Mouse (Mus musculus): Measurements from ENCODE around the gene Tax1bp1.
"Not testable (repeated sequence)": the region's sequence is repeated elsewhere in the genome, so short reads cannot be mapped to it uniquely, and the experiment has no call there.

Tax1bp1 gene

GRCm38 (mm10) chr6:52713104-52713896 is at the start of gene Tax1bp1:
Gene Tax1bp1, plus strand, starts transcription at chr6:52713729.
- DNase-seq: peak; percentile 95

- DNase-seq: peak; percentile 70
Observed at GRCm38 (mm10) chr6:52667641-52668040, 45.9 kb upstream of the Tax1bp1 start.

GRCm38 (mm10) chr6:52669878-52670277 is 43.7 kb upstream of the Tax1bp1 start:
- not testable (repeated sequence) for DNase-seq

- DNase-seq: no peak
Observed at GRCm38 (mm10) chr6:52671791-52672190, 41.7 kb upstream of the Tax1bp1 start.

GRCm38 (mm10) chr6:52672539-52672938 is 41.0 kb upstream of the Tax1bp1 start:
- no peak for DNase-seq

GRCm38 (mm10) chr6:52673706-52674105 is 39.8 kb upstream of the Tax1bp1 start:
- DNase-seq: no peak

- DNase-seq: peak; percentile 66
Observed at GRCm38 (mm10) chr6:52674541-52674940, 39.0 kb upstream of the Tax1bp1 start.

- peak; percentile 78 for DNase-seq
Observed at GRCm38 (mm10) chr6:52675222-52675921, 38.2 kb upstream of the Tax1bp1 start.

GRCm38 (mm10) chr6:52677534-52677933 is 36.0 kb upstream of the Tax1bp1 start:
- DNase-seq: not testable (repeated sequence)

GRCm38 (mm10) chr6:52679565-52679964 is 34.0 kb upstream of the Tax1bp1 start:
- DNase-seq: peak; percentile 92

- peak; percentile 55 for DNase-seq
Observed at GRCm38 (mm10) chr6:52680458-52681032, 33.0 kb upstream of the Tax1bp1 start.

- peak; percentile 77 for DNase-seq
Observed at GRCm38 (mm10) chr6:52681847-52682485, 31.6 kb upstream of the Tax1bp1 start.

GRCm38 (mm10) chr6:52682607-52683006 is 30.9 kb upstream of the Tax1bp1 start:
- no peak for DNase-seq

GRCm38 (mm10) chr6:52686901-52687500 is 26.5 kb upstream of the Tax1bp1 start:
- DNase-seq: peak; percentile 68

- DNase-seq: peak; percentile 34
Observed at GRCm38 (mm10) chr6:52690365-52690764, 23.2 kb upstream of the Tax1bp1 start.

- DNase-seq: no peak
Observed at GRCm38 (mm10) chr6:52691800-52692199, 21.7 kb upstream of the Tax1bp1 start.

GRCm38 (mm10) chr6:52692451-52693063 is 21.0 kb upstream of the Tax1bp1 start:
- no peak for DNase-seq

GRCm38 (mm10) chr6:52697964-52698535 is 15.5 kb upstream of the Tax1bp1 start:
- DNase-seq: no peak

- DNase-seq: no peak
Observed at GRCm38 (mm10) chr6:52699050-52699449, 14.5 kb upstream of the Tax1bp1 start.

GRCm38 (mm10) chr6:52699899-52700298 is 13.6 kb upstream of the Tax1bp1 start:
- DNase-seq: no peak

- DNase-seq: no peak
Observed at GRCm38 (mm10) chr6:52703263-52703662, 10.3 kb upstream of the Tax1bp1 start.

GRCm38 (mm10) chr6:52705280-52705679 is 8.2 kb upstream of the Tax1bp1 start:
- no peak for DNase-seq

Data from kidney, adult 9 months (tissue).